Mouse (Mus musculus) testis, adult 2 months (tissue): ENCODE measurements around the gene Gm853.

Experiments used
- CTCF ChIP-seq: fragments of 200-500 bp; IDR thresholded peaks from 2 replicates; pipeline ENCODE4 v1.5.1; 2012; ENCODE audit warnings: low read depth, mild to moderate bottlenecking, inconsistent platforms, low read length, moderate library complexity; ENCODE audit not compliant: control insufficient read depth, insufficient read depth, insufficient replicate concordance
- POLR2A ChIP-seq: fragments of 200-500 bp; IDR thresholded peaks from 2 replicates; pipeline ENCODE4 v1.6.1; 2012; ENCODE audit warnings: low read depth, mild to moderate bottlenecking, inconsistent platforms, low read length, moderate library complexity; ENCODE audit not compliant: control insufficient read depth

DNA sequence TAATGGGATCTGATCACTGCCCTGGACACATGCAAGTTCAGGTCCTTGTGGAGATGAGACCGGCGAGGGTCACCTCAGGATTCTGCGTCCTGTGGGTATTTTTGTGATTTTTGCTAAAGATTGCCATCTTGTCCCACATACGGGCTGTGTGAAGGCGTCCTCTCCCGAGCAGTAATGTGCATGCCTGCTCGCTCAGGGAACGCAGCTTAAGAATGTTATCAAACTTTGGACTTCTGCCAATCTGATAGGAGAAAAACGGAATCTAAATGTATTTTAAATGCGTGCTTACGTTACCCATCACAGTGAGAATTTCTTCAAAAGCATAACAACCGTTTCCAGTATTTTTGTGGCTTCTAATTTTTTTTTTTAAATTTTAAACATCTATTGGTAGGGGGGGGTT, 35.3 kb downstream of the Gm853 start:
- no peak for TF ChIP-seq POLR2A
- no peak for TF ChIP-seq CTCF
